Mouse (Mus musculus) T-cell, adult 2 months (primary cell): ENCODE data around the gene Dmrtc1b.
"Not testable (repeated sequence)": the region's sequence is repeated elsewhere in the genome, so short reads cannot be mapped to it uniquely, and the experiment has no call there.

Experiments
- DNase-seq: peaks from one replicate; pipeline ENCODE4 v3.0.0; 2022; ENCODE audit warnings: low spot score

The Dmrtc1b gene

GRCm38 (mm10) chrX:102707535-102707934, at the start of gene Dmrtc1b, which contains the start of gene Gm9112:
Dmrtc1b (plus strand) TSS chrX:102707865.
Gm9112 (minus strand) TSS chrX:102707635.
- not testable (repeated sequence) for DNase-seq

GRCm38 (mm10) chrX:102660712-102661111, 47.0 kb upstream of the Dmrtc1b start:
- no peak for DNase-seq

GRCm38 (mm10) chrX:102666641-102667040, 41.0 kb upstream of the Dmrtc1b start:
- no peak for DNase-seq

- not testable (repeated sequence) for DNase-seq
Observed at GRCm38 (mm10) chrX:102684706-102685105, 23.0 kb upstream of the Dmrtc1b start.

- DNase-seq = not testable (repeated sequence)
Observed at GRCm38 (mm10) chrX:102686872-102687271, 20.8 kb upstream of the Dmrtc1b start, which contains the start of gene Gm3880. Gm3880 (minus strand) TSS chrX:102686972.

- DNase-seq = not testable (repeated sequence)
Observed at GRCm38 (mm10) chrX:102689252-102689651, 18.4 kb upstream of the Dmrtc1b start.

- not testable (repeated sequence) for DNase-seq
Observed at GRCm38 (mm10) chrX:102700636-102701035, 7.0 kb upstream of the Dmrtc1b start.

GRCm38 (mm10) chrX:102724226-102724625, 16.6 kb downstream of the Dmrtc1b start:
- DNase-seq = not testable (repeated sequence)
